In the genomic region with DNA sequence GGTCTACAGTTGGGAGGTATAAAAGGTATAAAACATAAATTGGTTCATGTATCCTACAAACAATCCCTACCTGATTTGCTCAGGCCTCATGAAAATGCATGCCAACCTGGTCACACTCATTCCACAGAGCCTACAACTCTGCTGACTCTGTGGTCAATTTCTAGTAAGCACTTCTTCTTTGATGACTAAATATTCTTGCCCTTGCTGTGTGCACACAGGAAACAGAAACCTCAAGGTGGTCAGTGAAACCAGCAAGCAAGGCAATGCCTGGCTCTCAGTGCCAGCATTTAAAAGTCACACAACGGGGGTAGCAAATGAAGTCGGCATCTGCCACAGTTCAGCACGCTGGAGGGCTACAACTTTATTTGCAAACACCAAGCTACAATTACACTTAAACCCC, we compare ENCODE assay signal across 9 mouse cellular contexts. TPM values are rescaled to one million over a fixed set of nuclear protein-coding genes. Genes with fewer than 3 reads are reported as not detected.
A peak's percentile ranks its signal among the peaks of the same experiment; 100 is the strongest.
DNase-seq lines count a peak whose midpoint lies in the region; ATAC-seq and TF ChIP-seq lines count a peak whose summit lies in the region.
"Had no signal": no experiment of that assay in that cellular context is flagged by ENCODE, and none has a peak within 500 bp of the region (broad histone marks: within the 10 kb centered on the region; RNA-seq: fewer than 3 reads in every experiment).

No protein-coding gene starts in this region.

- 70% methylated on average over 3 of the region's 3 CpGs for WGBS in heart, embryonic 12.5 days
- WGBS in bone marrow, adult 2 months = 4% methylated on average over 3 of the region's 3 CpGs
- WGBS in midbrain, embryonic 14.5 days = 49% methylated on average over 3 of the region's 3 CpGs

- H3K9ac ChIP-seq in heart, embryonic 12.5 days = peak overlapping the region; percentile 63
- peak overlapping the region; percentile 50 for H3K9ac ChIP-seq in midbrain, embryonic 14.5 days (replicated peaks; ENCODE audit: low read length)
- H3K9ac ChIP-seq: liver, embryonic 12.5 days had no signal

- no peak for TF ChIP-seq POLR2A in bone marrow, adult 2 months (IDR thresholded peaks at IDR 0.05; ENCODE audit: borderline replicate concordance, control insufficient read depth, low read depth, low read length)

- no peak for ATAC-seq in heart, embryonic 12.5 days (ENCODE audit: insufficient number of reproducible peaks, low FRiP score)
- ATAC-seq in granulocyte monocyte progenitor cell, adult 5-6 weeks (replicated peaks; ENCODE audit: poor library complexity, severe bottlenecking) = peak; percentile 82
- no peak for ATAC-seq in midbrain, embryonic 14.5 days (ENCODE audit: low FRiP score, low TSS enrichment)
- ATAC-seq: liver, embryonic 12.5 days had no signal

- H3K4me3 ChIP-seq in heart, embryonic 12.5 days = peak overlapping the region; percentile 33
- H3K4me3 ChIP-seq in bone marrow, adult 2 months (replicated peaks; ENCODE audit: control insufficient read depth, low read depth, low read length) = peak overlapping the region; percentile 16
- H3K4me3 ChIP-seq in midbrain, embryonic 14.5 days (replicated peaks; ENCODE audit: low read depth, low read length) = peak overlapping the region; percentile 56
- H3K4me3 ChIP-seq: liver, embryonic 12.5 days had no signal

- peaks cover 31% of the 10 kb centered on the region for H3K36me3 ChIP-seq in heart, embryonic 12.5 days
- H3K36me3 ChIP-seq in midbrain, embryonic 14.5 days (ENCODE audit: control insufficient read depth, insufficient read depth, low read length) = no peaks in the 10 kb centered on the region
- H3K36me3 ChIP-seq: liver, embryonic 12.5 days had no signal

- H3K9me3 ChIP-seq in heart, embryonic 12.5 days (replicated peaks) = peaks cover 4% of the 10 kb centered on the region
- H3K9me3 ChIP-seq in midbrain, embryonic 14.5 days (ENCODE audit: control insufficient read depth, low read length) = 0 out of 2 replicates have a peak, but pooled peaks cover 4% of the 10 kb centered on the region
- H3K9me3 ChIP-seq: liver, embryonic 12.5 days had no signal

- peak overlapping the region; percentile 59 for H3K27ac ChIP-seq in heart, embryonic 12.5 days (ENCODE audit: poor library complexity, severe bottlenecking)
- H3K27ac ChIP-seq in bone marrow, adult 2 months (ENCODE audit: control insufficient read depth, insufficient read depth, low read depth, low read length, poor library complexity) = no peak overlapping the region
- peak overlapping the region; percentile 70; the same call in 1 of the 2 replicates for H3K27ac ChIP-seq in midbrain, embryonic 14.5 days (replicated peaks; ENCODE audit: low read depth, low read length)
- H3K27ac ChIP-seq: liver, embryonic 12.5 days had no signal

- peaks cover 23% of the 10 kb centered on the region for H3K4me1 ChIP-seq in heart, embryonic 12.5 days (replicated peaks)
- peaks cover 6% of the 10 kb centered on the region for H3K4me1 ChIP-seq in bone marrow, adult 2 months (ENCODE audit: control insufficient read depth, insufficient read depth, low read length)
- peaks cover 29% of the 10 kb centered on the region for H3K4me1 ChIP-seq in midbrain, embryonic 14.5 days (ENCODE audit: control insufficient read depth, insufficient read depth, low read length)

- TF ChIP-seq CTCF in bone marrow, adult 2 months (IDR thresholded peaks at IDR 0.05; ENCODE audit: control insufficient read depth, insufficient read depth, low read length) = no peak

- DNase-seq in heart, adult 18-20 months = no peak
- no peak for DNase-seq in midbrain, embryonic 14.5 days
- DNase-seq in adrenal gland, adult 2 months = no peak
- DNase-seq in spleen, postnatal 10 days (ENCODE audit: low spot score in 2 of 2) = no peak
- DNase-seq in thymus, adult 18-20 months = no peak

- peak overlapping the region; percentile 71 for H3K4me2 ChIP-seq in heart, embryonic 12.5 days
- H3K4me2 ChIP-seq in midbrain, embryonic 14.5 days (ENCODE audit: low read length) = peak overlapping the region; percentile 65

- H3K27me3 ChIP-seq in heart, embryonic 12.5 days (replicated peaks) = no peaks in the 10 kb centered on the region
- no peaks in the 10 kb centered on the region for H3K27me3 ChIP-seq in midbrain, embryonic 14.5 days (ENCODE audit: control insufficient read depth, insufficient read depth, low read length)

RNA-seq across cellular contexts. Expression of a gene that starts 45.2 kb away (rescaled TPM):
- 28.7 and 35.4 TPM in 2 replicates for polyA plus RNA-seq in heart, embryonic 12.5 days (2016; fragmentation: Nextera tagmentation; extraction: Ambion mirVana)
- total RNA-seq in heart, adult 18-20 months (2021) = 1 to 10 TPM; 3.1 to 3.5 TPM
- 1.3 and 2.2 TPM in 2 replicates for polyA plus RNA-seq in bone marrow, adult 2 months (2011; ENCODE audit: insufficient read depth, insufficient read length, low replicate concordance, missing spikeins)
- total RNA-seq in granulocyte monocyte progenitor cell, adult 5-6 weeks (2014; fragmentation: Nextera tagmentation) = 12.8 and 21.1 TPM in 2 replicates
- total RNA-seq in granulocyte monocyte progenitor cell, adult 5-6 weeks (2017) = 7.5 and 8.6 TPM in 2 replicates
- polyA plus RNA-seq in midbrain, embryonic 14.5 days (2014; fragmentation: Nextera tagmentation; extraction: Ambion mirVana) = 35.9 and 44.3 TPM in 2 replicates
- 1 to 10 TPM; 2.7 to 3.0 TPM for total RNA-seq in adrenal gland, adult 2 months (2021)
- polyA plus RNA-seq in adrenal gland, adult 2 months (2012; rRNA removed) = 0.44 and 0.52 TPM in 2 replicates

RNA-seq across cellular contexts. Expression of a gene that starts 56.9 kb away (rescaled TPM):
- polyA plus RNA-seq in heart, embryonic 12.5 days (2016; fragmentation: Nextera tagmentation; extraction: Ambion mirVana) = 13.1 and 13.3 TPM in 2 replicates
- 10 to 100 TPM; 22.4 to 24.6 TPM for total RNA-seq in heart, adult 18-20 months (2021)
- polyA plus RNA-seq in bone marrow, adult 2 months (2011; ENCODE audit: insufficient read depth, insufficient read length, low replicate concordance, missing spikeins) = 5.6 and 7.3 TPM in 2 replicates
- total RNA-seq in granulocyte monocyte progenitor cell, adult 5-6 weeks (2014; fragmentation: Nextera tagmentation) = 15.7 and 24.2 TPM in 2 replicates
- total RNA-seq in granulocyte monocyte progenitor cell, adult 5-6 weeks (2017) = 17.6 and 19.0 TPM in 2 replicates
- polyA plus RNA-seq in midbrain, embryonic 14.5 days (2014; fragmentation: Nextera tagmentation; extraction: Ambion mirVana) = 15.3 and 17.9 TPM in 2 replicates
- 10 to 100 TPM; 42.9 to 44.6 TPM for total RNA-seq in adrenal gland, adult 2 months (2021)
- polyA plus RNA-seq in adrenal gland, adult 2 months (2012; rRNA removed) = 46.5 and 46.8 TPM in 2 replicates
